Mouse (Mus musculus) midbrain, postnatal 0 days (tissue): ENCODE results near the gene Kank2. TPM values are rescaled to one million over a fixed set of nuclear protein-coding genes. Genes with fewer than 3 reads are reported as not detected.
A peak's percentile ranks its signal among the peaks of the same experiment; 100 is the strongest.

Experiments used
- ATAC-seq: fragments of 200-750 bp; cut with Nextera tagmentation; 2 replicates; pipeline ENCODE4 v1.8.0; 2017; ENCODE audit warnings: moderate number of reproducible peaks, mild to moderate bottlenecking, moderate TSS enrichment, moderate library complexity; ENCODE audit not compliant: low FRiP score
- DNase-seq: peaks from one replicate; pipeline ENCODE4 v3.0.0-alpha.2; 2015; ENCODE audit warnings: low spot score
- H3K27ac ChIP-seq: fragments of 300-500 bp; sonication (generic); 2 replicates; pipeline ENCODE4 v1.5.1; 2014; ENCODE audit warnings: low read depth, mild to moderate bottlenecking, low read length, mixed read lengths
- H3K27me3 ChIP-seq: fragments of 300-500 bp; sonication (generic); 2 replicates; pipeline ENCODE4 v1.6.1; 2014; ENCODE audit warnings: low read length, control low read depth, mixed read lengths; ENCODE audit not compliant: insufficient read depth
- H3K36me3 ChIP-seq: fragments of 300-500 bp; sonication (generic); 2 replicates; pipeline ENCODE4 v1.6.1; 2014; ENCODE audit warnings: low read length, control low read depth, mixed read lengths; ENCODE audit not compliant: insufficient read depth
- H3K4me1 ChIP-seq: fragments of 300-500 bp; sonication (generic); 2 replicates; pipeline ENCODE4 v1.6.1; 2014; ENCODE audit warnings: mild to moderate bottlenecking, control low read depth, antibody characterized with exemption, low read length, mixed read lengths; ENCODE audit not compliant: insufficient read depth
- H3K4me2 ChIP-seq: fragments of 300-500 bp; sonication (generic); 2 replicates; pipeline ENCODE4 v1.6.1; 2014; ENCODE audit warnings: low read depth, mild to moderate bottlenecking, low read length, mixed read lengths; ENCODE audit not compliant: poor library complexity, severe bottlenecking
- H3K4me3 ChIP-seq: fragments of 300-500 bp; sonication (generic); 2 replicates; pipeline ENCODE4 v1.5.1; 2014; ENCODE audit warnings: low read depth, mild to moderate bottlenecking, low read length, moderate library complexity
- H3K9ac ChIP-seq: fragments of 300-500 bp; sonication (generic); replicated peaks from 2 replicates; pipeline ENCODE4 v1.6.1; 2014; ENCODE audit warnings: mild to moderate bottlenecking, low read length, moderate library complexity, mixed read lengths; ENCODE audit not compliant: poor library complexity, severe bottlenecking
- H3K9me3 ChIP-seq: fragments of 300-500 bp; sonication (generic); 2 replicates; pipeline ENCODE4 v1.6.1; 2016; ENCODE audit warnings: low read length, control low read depth
- CTCF ChIP-seq: IDR thresholded peaks from 2 replicates; pipeline ENCODE4 v1.5.1; 2016; ENCODE audit warnings: antibody characterized with exemption, mild to moderate bottlenecking
- WGBS: fragments of 180-500 bp; shearing (Covaris S2); extraction: QIAGEN DNeasy Blood & Tissue Kit; methylation state at CpG from one replicate; pipeline ENCODE4 v1.1.7; 2014; 5-methylcytosine and 5-hydroxymethylcytosine counted together
- microRNA-seq: library from miRNA; unstranded; fragments of <30 nt; microRNA quantifications from one replicate; pipeline ENCODE4, GENCODE M21; 2016; ENCODE audit warnings: borderline number of aligned reads
- polyA plus RNA-seq: library from polyadenylated mRNA; unstranded; fragments of >200 nt; fragmentation: Nextera tagmentation; extraction: Ambion mirVana; gene quantifications from 2 replicates; pipeline ENCODE4 v1.2.1, GENCODE M21; 2015
- total RNA-seq: library from RNA; depleted of rRNA; stranded (reverse); fragments of >200 nt; gene quantifications from 2 replicates; pipeline ENCODE4 v1.2.3, GENCODE M21; 2014; rRNA removed

The Kank2 gene
- total and polyA plus RNA-seq, 2 experiments from 2014 or later, result 2.9 to 15.2 TPM

- Histone ChIP-seq H3K36me3 (no peaks in the 10 kb centered on the region), H3K4me3 (peak within 1 kb of the TSS; percentile 55), H3K9me3 (no peaks in the 10 kb centered on the region), H3K4me2 (peak within 1 kb of the TSS; percentile 62), H3K4me1 (peaks cover 13% of the 10 kb centered on the region; the same call in 1 of the 2 replicates), H3K9ac (peak within 1 kb of the TSS; percentile 54), H3K27me3 (no peaks in the 10 kb centered on the region), H3K27ac (peak within 1 kb of the TSS; percentile 73)
- DNase-seq, result peak; percentile 93
- peak; percentile 83 for ATAC-seq
- 0% methylated on average over 47 of the region's 47 CpGs for WGBS
- no peak for TF ChIP-seq CTCF
These were observed 75.0 kb downstream of the Kank2 start, which contains the start of gene Ldlr for GRCm38 (mm10) chr9:21723377-21724146. Ldlr (plus strand) TSS chr9:21723483.

GRCm38 (mm10) chr9:21721036-21721435 is 77.5 kb downstream of the Kank2 start:
- Histone ChIP-seq H3K9me3 (no peaks in the 10 kb centered on the region), H3K27me3 (no peaks in the 10 kb centered on the region), H3K27ac (no peak overlapping the region), H3K4me1 (peaks cover 11% of the 10 kb centered on the region; the same call in 1 of the 2 replicates), H3K36me3 (no peaks in the 10 kb centered on the region), H3K9ac (no peak overlapping the region), H3K4me3 (no peak overlapping the region), H3K4me2 (no peak overlapping the region)
- ATAC-seq, result no peak
- 68% methylated on average over 2 of the region's 2 CpGs for WGBS
- no peak for TF ChIP-seq CTCF
- DNase-seq, result no peak

GRCm38 (mm10) chr9:21717015-21717414 is 81.5 kb downstream of the Kank2 start:
- ATAC-seq (no peak), DNase-seq (no peak)
- Histone ChIP-seq H3K4me1 (no peaks in the 10 kb centered on the region), H3K36me3 (no peaks in the 10 kb centered on the region), H3K9me3 (no peaks in the 10 kb centered on the region), H3K27ac (no peak overlapping the region), H3K9ac (no peak overlapping the region), H3K4me2 (no peak overlapping the region), H3K27me3 (no peaks in the 10 kb centered on the region), H3K4me3 (no peak overlapping the region)
- TF ChIP-seq CTCF, result no peak
- 78% methylated on average over 2 of the region's 2 CpGs for WGBS

Small RNAs within 50 kb of the gene (microRNA-seq; reads per million reads assigned to microRNA genes)
- 8.4 reads per million, percentile 18 among the genes with 10 or more reads in this experiment for gene Mir7083

Other genes with a start within 250 kb of the Kank2 start
- gene Timm29, start 206.0 kb downstream of the Kank2 start, total RNA-seq, result 74.6 and 85.9 TPM in 2 replicates
- gene Timm29, start 206.0 kb downstream of the Kank2 start, polyA plus RNA-seq, result 61.8 and 62.1 TPM in 2 replicates
- 19.1 and 21.7 TPM in 2 replicates for gene Yipf2, start 205.9 kb downstream of the Kank2 start, total RNA-seq
- 17.0 and 19.5 TPM in 2 replicates for gene Yipf2, start 205.9 kb downstream of the Kank2 start, polyA plus RNA-seq
- 173 and 195 TPM in 2 replicates for gene Smarca4, start 182.6 kb downstream of the Kank2 start, total RNA-seq
- gene Smarca4, start 182.6 kb downstream of the Kank2 start, polyA plus RNA-seq, result 80.8 and 84.9 TPM in 2 replicates
- 16.7 and 27.7 TPM in 2 replicates for gene Ldlr, start 75.3 kb downstream of the Kank2 start, total RNA-seq
- 9.6 and 10.3 TPM in 2 replicates for gene Ldlr, start 75.3 kb downstream of the Kank2 start, polyA plus RNA-seq
- gene Spc24, start 38.4 kb downstream of the Kank2 start, total RNA-seq, result 5.5 and 6.6 TPM in 2 replicates
- 6.3 and 8.2 TPM in 2 replicates for gene Spc24, start 38.4 kb downstream of the Kank2 start, polyA plus RNA-seq
- not detected in 2 replicates for gene Angptl8, start 36.8 kb upstream of the Kank2 start, total RNA-seq
- 0.20 and 0.48 TPM in 2 replicates for gene Angptl8, start 36.8 kb upstream of the Kank2 start, polyA plus RNA-seq
- 18.0 and 18.8 TPM in 2 replicates for gene Dock6, start 53.9 kb upstream of the Kank2 start, total RNA-seq
- 10.3 and 11.3 TPM in 2 replicates for gene Dock6, start 53.9 kb upstream of the Kank2 start, polyA plus RNA-seq
- 15.9 and 26.0 TPM in 2 replicates for gene Rab3d, start 119.4 kb upstream of the Kank2 start, total RNA-seq
- gene Rab3d, start 119.4 kb upstream of the Kank2 start, polyA plus RNA-seq, result 17.4 and 18.1 TPM in 2 replicates
- gene Ccdc159, start 128.7 kb upstream of the Kank2 start, total RNA-seq, result 6.6 and 12.2 TPM in 2 replicates
- gene Ccdc159, start 128.7 kb upstream of the Kank2 start, polyA plus RNA-seq, result 4.7 and 5.2 TPM in 2 replicates
- 32.1 and 50.9 TPM in 2 replicates for gene Tmem205, start 128.8 kb upstream of the Kank2 start, total RNA-seq
- 44.2 and 50.1 TPM in 2 replicates for gene Tmem205, start 128.8 kb upstream of the Kank2 start, polyA plus RNA-seq
- gene Plppr2, start 138.3 kb upstream of the Kank2 start, total RNA-seq, result 129 and 165 TPM in 2 replicates
- gene Plppr2, start 138.3 kb upstream of the Kank2 start, polyA plus RNA-seq, result 129 and 136 TPM in 2 replicates
- 33.7 and 38.6 TPM in 2 replicates for gene Swsap1, start 157.0 kb upstream of the Kank2 start, total RNA-seq
- 7.1 and 8.0 TPM in 2 replicates for gene Swsap1, start 157.0 kb upstream of the Kank2 start, polyA plus RNA-seq
- gene Epor, start 164.8 kb upstream of the Kank2 start, total RNA-seq, result 2.7 TPM in 1 of 2 replicates, not detected in the other
- 1.7 and 1.9 TPM in 2 replicates for gene Epor, start 164.8 kb upstream of the Kank2 start, polyA plus RNA-seq
- gene Rgl3, start 190.7 kb upstream of the Kank2 start, total RNA-seq, result 0.76 and 2.8 TPM in 2 replicates
- gene Rgl3, start 190.7 kb upstream of the Kank2 start, polyA plus RNA-seq, result 0.85 and 1.1 TPM in 2 replicates
- 4.3 and 5.8 TPM in 2 replicates for gene Ccdc151, start 203.9 kb upstream of the Kank2 start, total RNA-seq
- gene Ccdc151, start 203.9 kb upstream of the Kank2 start, polyA plus RNA-seq, result 5.0 and 5.1 TPM in 2 replicates
- 71.9 and 85.8 TPM in 2 replicates for gene Prkcsh, start 204.1 kb upstream of the Kank2 start, total RNA-seq
- 62.8 and 64.9 TPM in 2 replicates for gene Prkcsh, start 204.1 kb upstream of the Kank2 start, polyA plus RNA-seq